Mouse (Mus musculus): ENCODE measurements around the gene Mlph.

DNA sequence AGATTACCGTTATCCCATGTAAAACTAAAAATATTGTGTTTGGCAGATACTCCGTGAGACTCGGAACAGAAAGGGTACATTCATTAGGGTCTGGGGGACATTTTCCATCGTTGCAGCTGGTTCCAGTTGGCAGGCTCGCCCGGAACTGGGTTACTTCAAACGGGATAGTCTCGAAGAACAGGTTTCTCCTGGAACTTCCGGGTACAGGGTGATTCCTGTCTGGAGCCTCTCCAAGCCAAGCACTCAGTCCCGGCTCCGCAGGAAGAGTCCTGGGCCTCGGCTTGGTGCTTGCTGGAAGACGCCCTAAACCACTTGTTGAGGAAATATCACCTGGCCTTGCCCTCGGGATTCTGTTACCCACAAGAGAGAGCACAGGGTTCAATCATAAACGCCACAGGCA lies 12.4 kb downstream of the Mlph start:
- TF ChIP-seq CTCF (IDR thresholded peaks at IDR 0.05; ENCODE audit: low read depth) (no peak), EP300 (IDR thresholded peaks at IDR 0.05; ENCODE audit: low read depth) (no peak)
